Mouse (Mus musculus) midbrain, postnatal 0 days (tissue): ENCODE measurements around the gene Dda1. TPM values are rescaled to one million over a fixed set of nuclear protein-coding genes. Genes with fewer than 3 reads are reported as not detected.
A peak's percentile ranks its signal among the peaks of the same experiment; 100 is the strongest.

Experiments
- ATAC-seq: fragments of 200-750 bp; cut with Nextera tagmentation; 2 replicates; pipeline ENCODE4 v1.8.0; 2017; ENCODE audit warnings: moderate number of reproducible peaks, mild to moderate bottlenecking, moderate TSS enrichment, moderate library complexity; ENCODE audit not compliant: low FRiP score
- DNase-seq: peaks from one replicate; pipeline ENCODE4 v3.0.0-alpha.2; 2015; ENCODE audit warnings: low spot score
- H3K27ac ChIP-seq: fragments of 300-500 bp; sonication (generic); 2 replicates; pipeline ENCODE4 v1.5.1; 2014; ENCODE audit warnings: low read depth, mild to moderate bottlenecking, low read length, mixed read lengths
- H3K27me3 ChIP-seq: fragments of 300-500 bp; sonication (generic); 2 replicates; pipeline ENCODE4 v1.6.1; 2014; ENCODE audit warnings: low read length, control low read depth, mixed read lengths; ENCODE audit not compliant: insufficient read depth
- H3K36me3 ChIP-seq: fragments of 300-500 bp; sonication (generic); 2 replicates; pipeline ENCODE4 v1.6.1; 2014; ENCODE audit warnings: low read length, control low read depth, mixed read lengths; ENCODE audit not compliant: insufficient read depth
- H3K4me1 ChIP-seq: fragments of 300-500 bp; sonication (generic); 2 replicates; pipeline ENCODE4 v1.6.1; 2014; ENCODE audit warnings: mild to moderate bottlenecking, control low read depth, antibody characterized with exemption, low read length, mixed read lengths; ENCODE audit not compliant: insufficient read depth
- H3K4me2 ChIP-seq: fragments of 300-500 bp; sonication (generic); 2 replicates; pipeline ENCODE4 v1.6.1; 2014; ENCODE audit warnings: low read depth, mild to moderate bottlenecking, low read length, mixed read lengths; ENCODE audit not compliant: poor library complexity, severe bottlenecking
- H3K4me3 ChIP-seq: fragments of 300-500 bp; sonication (generic); 2 replicates; pipeline ENCODE4 v1.5.1; 2014; ENCODE audit warnings: low read depth, mild to moderate bottlenecking, low read length, moderate library complexity
- H3K9ac ChIP-seq: fragments of 300-500 bp; sonication (generic); replicated peaks from 2 replicates; pipeline ENCODE4 v1.6.1; 2014; ENCODE audit warnings: mild to moderate bottlenecking, low read length, moderate library complexity, mixed read lengths; ENCODE audit not compliant: poor library complexity, severe bottlenecking
- H3K9me3 ChIP-seq: fragments of 300-500 bp; sonication (generic); 2 replicates; pipeline ENCODE4 v1.6.1; 2016; ENCODE audit warnings: low read length, control low read depth
- CTCF ChIP-seq: IDR thresholded peaks from 2 replicates; pipeline ENCODE4 v1.5.1; 2016; ENCODE audit warnings: antibody characterized with exemption, mild to moderate bottlenecking
- WGBS: fragments of 180-500 bp; shearing (Covaris S2); extraction: QIAGEN DNeasy Blood & Tissue Kit; methylation state at CpG from one replicate; pipeline ENCODE4 v1.1.7; 2014; 5-methylcytosine and 5-hydroxymethylcytosine counted together
- polyA plus RNA-seq: library from polyadenylated mRNA; unstranded; fragments of >200 nt; fragmentation: Nextera tagmentation; extraction: Ambion mirVana; gene quantifications from 2 replicates; pipeline ENCODE4 v1.2.1, GENCODE M21; 2015
- total RNA-seq: library from RNA; depleted of rRNA; stranded (reverse); fragments of >200 nt; gene quantifications from 2 replicates; pipeline ENCODE4 v1.2.3, GENCODE M21; 2014

The Dda1 gene
- total and polyA plus RNA-seq, 2 experiments from 2014 or later: 211 to 269 TPM

- no peak for TF ChIP-seq CTCF
- no peak for DNase-seq
- H3K4me3 ChIP-seq: no peak overlapping the region
- H3K4me1 ChIP-seq: peaks cover 5% of the 10 kb centered on the region; the same call in 1 of the 2 replicates
- no peaks in the 10 kb centered on the region for H3K27me3 ChIP-seq
- H3K36me3 ChIP-seq: peaks cover 35% of the 10 kb centered on the region
- no peak overlapping the region for H3K4me2 ChIP-seq
- H3K9ac ChIP-seq: no peak overlapping the region
- no peak overlapping the region for H3K27ac ChIP-seq
- WGBS: 94% methylated on average over 6 of the region's 6 CpGs
- no peaks in the 10 kb centered on the region for H3K9me3 ChIP-seq
- ATAC-seq: no peak
These were observed 8.3 kb upstream of the Dda1 start for GRCm38 (mm10) chr8:71460716-71461115.

GRCm38 (mm10) chr8:71461152-71461840, 7.7 kb upstream of the Dda1 start:
- Histone ChIP-seq H3K9ac (no peak overlapping the region; the same call in 1 of the 2 replicates), H3K36me3 (peaks cover 35% of the 10 kb centered on the region), H3K27ac (no peak overlapping the region), H3K4me2 (no peak overlapping the region), H3K4me1 (peaks cover 5% of the 10 kb centered on the region; the same call in 1 of the 2 replicates), H3K27me3 (no peaks in the 10 kb centered on the region), H3K4me3 (no peak overlapping the region), H3K9me3 (no peaks in the 10 kb centered on the region)
- WGBS: 88% methylated on average over 42 of the region's 47 CpGs
- no peak for ATAC-seq
- no peak for DNase-seq
- no peak for TF ChIP-seq CTCF

- no peak for DNase-seq
- Histone ChIP-seq H3K4me2 (peak overlapping the region; percentile 86), H3K9me3 (no peaks in the 10 kb centered on the region), H3K4me3 (peak overlapping the region; percentile 94), H3K27ac (no peak overlapping the region), H3K9ac (peak overlapping the region; percentile 93), H3K4me1 (peaks cover 5% of the 10 kb centered on the region; the same call in 1 of the 2 replicates), H3K27me3 (no peaks in the 10 kb centered on the region), H3K36me3 (peaks cover 30% of the 10 kb centered on the region)
- no peak for TF ChIP-seq CTCF
- ATAC-seq: no peak
- WGBS: 71% methylated on average over 4 of the region's 4 CpGs
These were observed 6.8 kb upstream of the Dda1 start for GRCm38 (mm10) chr8:71462191-71462590.

- H3K27me3 ChIP-seq: no peaks in the 10 kb centered on the region
- H3K27ac ChIP-seq: peak overlapping the region; percentile 82
- peaks cover 24% of the 10 kb centered on the region for H3K36me3 ChIP-seq
- H3K4me2 ChIP-seq: peak overlapping the region; percentile 86
- 2% methylated on average over 16 of the region's 16 CpGs for WGBS
- no peaks in the 10 kb centered on the region for H3K9me3 ChIP-seq
- peak; percentile 43 for DNase-seq
- peak overlapping the region; percentile 94 for H3K4me3 ChIP-seq
- H3K9ac ChIP-seq: peak overlapping the region; percentile 93
- peaks cover 5% of the 10 kb centered on the region; the same call in 1 of the 2 replicates for H3K4me1 ChIP-seq
- TF ChIP-seq CTCF: peak; percentile 17; the same call in 1 of the 2 replicates
- ATAC-seq: peak; percentile 2; the same call in 1 of the 2 replicates
These were observed 6.2 kb upstream of the Dda1 start for GRCm38 (mm10) chr8:71462786-71463185.

- ATAC-seq: peak; percentile 80
- WGBS: under 1% methylated on average over 55 of the region's 55 CpGs
- H3K27ac ChIP-seq: peak within 1 kb of the TSS; percentile 82
- peaks cover 5% of the 10 kb centered on the region; the same call in 1 of the 2 replicates for H3K4me1 ChIP-seq
- peak within 1 kb of the TSS; percentile 86 for H3K4me2 ChIP-seq
- H3K27me3 ChIP-seq: no peaks in the 10 kb centered on the region
- H3K36me3 ChIP-seq: peaks cover 19% of the 10 kb centered on the region
- peak within 1 kb of the TSS; percentile 94 for H3K4me3 ChIP-seq
- peak; percentile 98 for DNase-seq
- peak; percentile 6; the same call in 1 of the 2 replicates for TF ChIP-seq CTCF
- H3K9ac ChIP-seq: peak within 1 kb of the TSS; percentile 93
- H3K9me3 ChIP-seq: no peaks in the 10 kb centered on the region
These were observed 5.6 kb upstream of the Dda1 start, which contains the start of gene Abhd8 for GRCm38 (mm10) chr8:71463188-71464033. TSS of gene Abhd8 (minus strand) at chr8:71463655.
